Mouse (Mus musculus): ENCODE data around the gene Oog1. TPM values are rescaled to one million over a fixed set of nuclear protein-coding genes. Genes with fewer than 3 reads are reported as not detected.
"Not testable (repeated sequence)": the region's sequence is repeated elsewhere in the genome, so short reads cannot be mapped to it uniquely, and the experiment has no call there.

The Oog1 gene
- polyA plus RNA-seq (2014; fragmentation: Nextera tagmentation; extraction: Ambion mirVana), result not detected in 2 replicates

DNA sequence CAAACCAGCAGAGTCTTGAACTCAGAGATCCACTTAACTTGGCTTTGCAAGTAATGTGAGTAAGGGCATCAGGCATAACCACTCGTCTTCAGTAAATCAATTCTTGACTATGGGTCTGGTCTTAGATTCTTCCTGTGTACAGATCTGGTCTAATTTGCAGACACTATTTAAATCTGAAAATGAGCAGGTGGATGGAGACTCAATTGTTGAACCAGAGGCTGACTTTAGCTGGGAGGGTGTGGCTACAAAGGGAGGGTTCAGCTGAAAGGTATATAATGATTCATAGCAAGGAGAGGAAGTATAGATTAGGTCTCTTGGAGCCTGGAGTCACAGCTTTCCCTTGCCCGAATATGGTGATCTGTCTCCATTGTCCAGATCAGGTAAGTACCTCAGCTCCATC is at the start of gene Oog1:
Oog1 (plus strand) TSS at position 301 of the 400 bp plus-strand sequence.
- H3K36me3 ChIP-seq (ENCODE audit: control insufficient read depth, insufficient read depth, low read length); H3K9ac ChIP-seq (replicated peaks; ENCODE audit: low read depth, low read length); ATAC-seq (ENCODE audit: insufficient number of reproducible peaks, insufficient read depth, low FRiP score, low read depth); H3K4me3 ChIP-seq (ENCODE audit: low read depth, low read length); H3K9me3 ChIP-seq (ENCODE audit: control insufficient read depth, low read depth, low read length); H3K27me3 ChIP-seq (ENCODE audit: control insufficient read depth, insufficient read depth, low read length); H3K4me2 ChIP-seq (replicated peaks; ENCODE audit: low read depth, low read length); H3K4me1 ChIP-seq (ENCODE audit: control insufficient read depth, insufficient read depth, low read length); H3K27ac ChIP-seq (ENCODE audit: low read length): not testable (repeated sequence)
- WGBS, result 93% methylated on average over 1 of the region's 2 CpGs

DNA sequence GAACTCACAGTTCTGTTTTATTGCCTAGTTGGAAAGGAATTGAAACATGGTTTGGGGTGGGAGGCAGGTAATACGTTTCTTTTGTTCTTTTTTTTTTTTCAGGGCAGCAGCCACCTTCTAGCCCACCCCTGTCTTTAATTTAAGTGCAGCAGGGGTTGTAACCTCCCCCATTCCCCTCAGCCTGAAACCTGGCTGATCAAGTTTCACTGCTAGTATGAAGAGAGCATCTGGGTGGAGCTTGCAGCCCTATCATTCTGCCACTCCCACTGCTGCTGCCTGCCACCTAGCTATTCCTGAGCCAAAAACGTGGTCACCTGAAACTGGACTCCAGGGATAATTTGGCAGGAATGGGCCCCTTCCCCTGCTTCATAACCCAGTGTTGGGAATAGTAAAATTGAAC is 1.1 kb upstream of the Oog1 start:
- not testable (repeated sequence) for H3K9me3 ChIP-seq (ENCODE audit: control insufficient read depth, low read depth, low read length); H3K9ac ChIP-seq (replicated peaks; ENCODE audit: low read depth, low read length); ATAC-seq (ENCODE audit: insufficient number of reproducible peaks, insufficient read depth, low FRiP score, low read depth); H3K4me1 ChIP-seq (ENCODE audit: control insufficient read depth, insufficient read depth, low read length); H3K27ac ChIP-seq (ENCODE audit: low read length); H3K4me2 ChIP-seq (replicated peaks; ENCODE audit: low read depth, low read length); H3K4me3 ChIP-seq (ENCODE audit: low read depth, low read length); H3K36me3 ChIP-seq (ENCODE audit: control insufficient read depth, insufficient read depth, low read length); H3K27me3 ChIP-seq (ENCODE audit: control insufficient read depth, insufficient read depth, low read length)
- 7% methylated on average over 2 of the region's 2 CpGs for WGBS

DNA sequence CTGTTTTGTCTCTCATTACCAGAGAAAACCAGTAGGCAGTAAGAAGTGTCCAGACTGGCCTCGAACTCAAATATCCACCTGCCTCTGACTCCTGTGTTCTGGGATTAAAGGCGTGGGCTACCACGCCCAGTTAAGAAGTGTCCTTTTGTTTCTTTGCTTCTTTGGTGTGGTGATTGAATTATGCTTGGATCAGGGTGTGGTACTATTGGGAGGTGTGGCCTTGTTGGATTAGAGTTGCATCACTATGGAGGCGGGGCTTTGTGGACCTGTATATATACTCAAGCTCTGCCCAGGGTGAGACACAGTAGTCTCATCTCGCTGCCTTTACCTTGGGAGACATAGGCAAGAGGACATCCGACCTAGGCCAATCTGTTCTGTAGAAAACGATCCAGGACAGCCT is 16.1 kb downstream of the Oog1 start, which contains the start of gene Gm4027:
Gm4027 (plus strand) TSS at position 301 of the 400 bp plus-strand sequence.
- WGBS, result 89% methylated on average over 5 of the region's 7 CpGs
- not testable (repeated sequence) for ATAC-seq (ENCODE audit: insufficient number of reproducible peaks, insufficient read depth, low FRiP score, low read depth); H3K4me3 ChIP-seq (ENCODE audit: low read depth, low read length)

DNA sequence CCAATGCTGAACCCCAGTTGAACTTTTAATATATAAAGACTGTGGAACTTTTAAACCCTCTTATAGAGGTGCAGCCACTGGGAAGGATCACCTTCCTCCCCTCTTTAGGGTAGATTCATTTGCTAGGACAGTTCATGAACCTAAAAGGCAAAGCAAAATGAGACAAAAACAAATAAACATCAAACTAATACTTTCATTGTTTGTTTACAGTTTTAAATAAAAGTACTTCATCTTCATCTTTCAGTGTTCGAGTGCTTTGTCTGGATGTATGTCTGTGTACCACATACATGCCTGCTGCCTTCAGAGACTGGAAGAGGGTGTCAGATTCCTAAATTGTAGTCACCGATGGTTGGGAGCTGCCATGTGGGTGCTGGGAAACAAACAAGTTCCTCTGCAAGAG is 42.0 kb downstream of the Oog1 start, which contains the start of gene Gm16381:
Gm16381 (minus strand) TSS at position 101 of the 400 bp plus-strand sequence.
- not testable (repeated sequence) for H3K4me2 ChIP-seq (replicated peaks; ENCODE audit: low read depth, low read length); H3K9me3 ChIP-seq (ENCODE audit: control insufficient read depth, low read depth, low read length); H3K27ac ChIP-seq (ENCODE audit: low read length); H3K27me3 ChIP-seq (ENCODE audit: control insufficient read depth, insufficient read depth, low read length); ATAC-seq (ENCODE audit: insufficient number of reproducible peaks, insufficient read depth, low FRiP score, low read depth); H3K4me3 ChIP-seq (ENCODE audit: low read depth, low read length); H3K36me3 ChIP-seq (ENCODE audit: control insufficient read depth, insufficient read depth, low read length); H3K9ac ChIP-seq (replicated peaks; ENCODE audit: low read depth, low read length); H3K4me1 ChIP-seq (ENCODE audit: control insufficient read depth, insufficient read depth, low read length)
- WGBS, result 88% methylated on average over 1 of the region's 2 CpGs

More for the DNA sequence above, 16.1 kb downstream of the Oog1 start, which contains the start of gene Gm4027:
- not testable (repeated sequence) for H3K9ac ChIP-seq (replicated peaks; ENCODE audit: low read depth, low read length); H3K4me1 ChIP-seq (ENCODE audit: control insufficient read depth, insufficient read depth, low read length); H3K27ac ChIP-seq (ENCODE audit: low read length); H3K36me3 ChIP-seq (ENCODE audit: control insufficient read depth, insufficient read depth, low read length); H3K4me2 ChIP-seq (replicated peaks; ENCODE audit: low read depth, low read length); H3K27me3 ChIP-seq (ENCODE audit: control insufficient read depth, insufficient read depth, low read length); H3K9me3 ChIP-seq (ENCODE audit: control insufficient read depth, low read depth, low read length)

DNA sequence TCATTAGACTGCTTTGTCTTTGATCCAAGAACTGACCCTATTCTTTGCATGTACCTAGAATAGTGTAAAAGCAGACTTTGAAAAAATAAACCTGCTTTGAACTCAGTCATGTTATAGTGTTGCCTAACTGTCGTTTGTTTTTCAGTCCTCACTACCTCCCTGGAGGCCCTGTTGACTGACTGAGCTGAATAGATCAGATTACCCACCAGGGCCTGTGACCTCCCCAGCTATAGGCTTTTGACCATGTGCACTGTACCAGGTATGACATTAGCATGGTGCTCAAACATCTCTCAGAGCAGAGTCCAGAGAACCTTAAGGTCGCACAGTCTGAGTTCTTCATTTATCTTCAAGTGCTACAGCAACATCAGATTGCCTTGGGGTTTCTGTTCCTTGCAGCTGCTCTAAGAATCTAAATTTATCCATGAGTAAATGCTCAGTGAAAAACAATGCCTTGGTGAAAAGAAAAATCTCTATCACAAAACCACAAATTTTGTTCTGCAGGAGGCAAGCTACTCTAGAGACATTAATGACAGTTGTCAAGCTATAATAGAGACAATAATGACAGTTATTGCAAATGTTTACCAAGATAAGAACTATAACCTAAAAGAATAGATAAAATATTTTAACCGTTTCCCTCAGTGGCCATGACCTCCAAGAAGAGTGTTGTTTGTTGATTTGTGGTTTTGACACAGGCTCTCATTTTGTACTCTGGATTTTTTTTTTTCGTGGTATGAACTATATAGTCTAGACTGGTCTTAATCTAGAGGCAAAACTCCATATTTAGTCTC is 50.6 kb downstream of the Oog1 start:
- H3K4me1 ChIP-seq (ENCODE audit: control insufficient read depth, insufficient read depth, low read length); H3K9ac ChIP-seq (replicated peaks; ENCODE audit: low read depth, low read length); H3K27me3 ChIP-seq (ENCODE audit: control insufficient read depth, insufficient read depth, low read length); H3K9me3 ChIP-seq (ENCODE audit: control insufficient read depth, low read depth, low read length); H3K4me2 ChIP-seq (replicated peaks; ENCODE audit: low read depth, low read length); H3K36me3 ChIP-seq (ENCODE audit: control insufficient read depth, insufficient read depth, low read length); H3K27ac ChIP-seq (ENCODE audit: low read length); ATAC-seq (ENCODE audit: insufficient number of reproducible peaks, insufficient read depth, low FRiP score, low read depth); H3K4me3 ChIP-seq (ENCODE audit: low read depth, low read length): not testable (repeated sequence)
- WGBS, result 70% methylated on average over 1 of the region's 4 CpGs

Other genes starting within 250 kb of the Oog1 start
- 93.4 and 100 TPM in 2 replicates for gene Sptlc2, start 214.3 kb upstream of the Oog1 start, polyA plus RNA-seq (2014; fragmentation: Nextera tagmentation; extraction: Ambion mirVana)
- 256 and 281 TPM in 2 replicates for gene Slirp, start 158.8 kb upstream of the Oog1 start, polyA plus RNA-seq (2014; fragmentation: Nextera tagmentation; extraction: Ambion mirVana)
- gene Alkbh1, start 158.7 kb upstream of the Oog1 start, polyA plus RNA-seq (2014; fragmentation: Nextera tagmentation; extraction: Ambion mirVana), result 64.0 and 76.9 TPM in 2 replicates
- 124 TPM in 2 replicates for gene Snw1, start 130.4 kb upstream of the Oog1 start, polyA plus RNA-seq (2014; fragmentation: Nextera tagmentation; extraction: Ambion mirVana)
- not detected in 2 replicates for gene Gm5788, start 108.0 kb upstream of the Oog1 start, polyA plus RNA-seq (2014; fragmentation: Nextera tagmentation; extraction: Ambion mirVana)
- not detected in 2 replicates for gene Gm8300, start 88.4 kb upstream of the Oog1 start, polyA plus RNA-seq (2014; fragmentation: Nextera tagmentation; extraction: Ambion mirVana)
- not detected in 2 replicates for gene Gm4027, start 16.2 kb downstream of the Oog1 start, polyA plus RNA-seq (2014; fragmentation: Nextera tagmentation; extraction: Ambion mirVana)
- not detected in 2 replicates for gene Gm16381, start 41.9 kb downstream of the Oog1 start, polyA plus RNA-seq (2014; fragmentation: Nextera tagmentation; extraction: Ambion mirVana)
- gene Gm21319, start 173.1 kb downstream of the Oog1 start, polyA plus RNA-seq (2014; fragmentation: Nextera tagmentation; extraction: Ambion mirVana), result not detected in 2 replicates
- not detected in 2 replicates for gene Gm21936, start 192.8 kb downstream of the Oog1 start, polyA plus RNA-seq (2014; fragmentation: Nextera tagmentation; extraction: Ambion mirVana)
- gene BB287469, start 213.9 kb downstream of the Oog1 start, polyA plus RNA-seq (2014; fragmentation: Nextera tagmentation; extraction: Ambion mirVana), result not detected in 2 replicates
- gene Gm2001, start 239.7 kb downstream of the Oog1 start, polyA plus RNA-seq (2014; fragmentation: Nextera tagmentation; extraction: Ambion mirVana), result not detected in 2 replicates